Mouse (Mus musculus): ENCODE data around the gene Popdc2. TPM values are rescaled to one million over a fixed set of nuclear protein-coding genes. Genes with fewer than 3 reads are reported as not detected.

Popdc2 gene
- 4.2 TPM for polyA plus RNA-seq (2017; shearing (Covaris generic))

DNA sequence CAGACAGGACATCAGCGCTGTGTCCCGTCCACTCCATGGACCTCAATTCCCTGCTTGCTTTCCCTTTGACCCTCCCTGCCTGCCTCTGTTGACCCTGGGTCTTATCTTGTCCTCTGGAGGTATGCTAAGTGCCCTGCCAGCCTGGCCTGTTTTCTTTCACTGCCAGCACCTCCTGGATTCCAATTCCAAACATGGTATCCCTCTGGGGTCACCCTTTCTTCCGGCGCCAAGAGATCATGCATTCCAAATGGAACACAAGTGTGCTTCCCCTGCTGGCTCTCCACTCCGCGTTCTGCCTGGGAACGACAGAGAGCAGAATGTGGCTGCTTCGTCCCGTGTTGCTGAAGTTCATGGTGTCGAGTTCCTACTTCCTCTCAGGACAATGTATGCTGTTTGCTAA lies at the start of gene Popdc2:
Gene Popdc2 (plus strand): TSS at position 277 of the 400 bp plus-strand sequence.

GRCm38 (mm10) chr16:38341396-38342324 lies 20.3 kb upstream of the Popdc2 start, which contains the start of gene Maats1:
Maats1 (minus strand) TSS chr16:38342143.

GRCm38 (mm10) chr16:38346529-38347325 lies 15.3 kb upstream of the Popdc2 start, which contains the start of the genes Cox17 and Gm21987:
Cox17 (plus strand) TSS chr16:38346991.
Gm21987 (plus strand) TSS chr16:38347040.

Other genes starting within 250 kb of the Popdc2 start
- gene Nr1i2, start 67.4 kb upstream of the Popdc2 start, polyA plus RNA-seq (2017; shearing (Covaris generic)), result not detected
- gene Maats1, start 20.1 kb upstream of the Popdc2 start, polyA plus RNA-seq (2017; shearing (Covaris generic)), result not detected
- gene Cox17, start 15.2 kb upstream of the Popdc2 start, polyA plus RNA-seq (2017; shearing (Covaris generic)), result 232 TPM
- not detected for gene Gm21987, start 15.2 kb upstream of the Popdc2 start, polyA plus RNA-seq (2017; shearing (Covaris generic))
- not detected for gene Pla1a, start 70.9 kb downstream of the Popdc2 start, polyA plus RNA-seq (2017; shearing (Covaris generic))
- gene Adprh, start 90.5 kb downstream of the Popdc2 start, polyA plus RNA-seq (2017; shearing (Covaris generic)), result 131 TPM
- 5.7 TPM for gene Cd80, start 93.4 kb downstream of the Popdc2 start, polyA plus RNA-seq (2017; shearing (Covaris generic))
- gene Timmdc1, start 160.5 kb downstream of the Popdc2 start, polyA plus RNA-seq (2017; shearing (Covaris generic)), result 11.0 TPM
- 53.5 TPM for gene Poglut1, start 188.0 kb downstream of the Popdc2 start, polyA plus RNA-seq (2017; shearing (Covaris generic))
- gene Tmem39a, start 196.5 kb downstream of the Popdc2 start, polyA plus RNA-seq (2017; shearing (Covaris generic)), result 51.3 TPM

Data from activated CD4-positive, CD25-positive, alpha-beta regulatory T cell, adult 9 weeks (primary cell).